Mouse (Mus musculus): Measurements from ENCODE around the gene Klhdc7b.

Gene Klhdc7b

DNA sequence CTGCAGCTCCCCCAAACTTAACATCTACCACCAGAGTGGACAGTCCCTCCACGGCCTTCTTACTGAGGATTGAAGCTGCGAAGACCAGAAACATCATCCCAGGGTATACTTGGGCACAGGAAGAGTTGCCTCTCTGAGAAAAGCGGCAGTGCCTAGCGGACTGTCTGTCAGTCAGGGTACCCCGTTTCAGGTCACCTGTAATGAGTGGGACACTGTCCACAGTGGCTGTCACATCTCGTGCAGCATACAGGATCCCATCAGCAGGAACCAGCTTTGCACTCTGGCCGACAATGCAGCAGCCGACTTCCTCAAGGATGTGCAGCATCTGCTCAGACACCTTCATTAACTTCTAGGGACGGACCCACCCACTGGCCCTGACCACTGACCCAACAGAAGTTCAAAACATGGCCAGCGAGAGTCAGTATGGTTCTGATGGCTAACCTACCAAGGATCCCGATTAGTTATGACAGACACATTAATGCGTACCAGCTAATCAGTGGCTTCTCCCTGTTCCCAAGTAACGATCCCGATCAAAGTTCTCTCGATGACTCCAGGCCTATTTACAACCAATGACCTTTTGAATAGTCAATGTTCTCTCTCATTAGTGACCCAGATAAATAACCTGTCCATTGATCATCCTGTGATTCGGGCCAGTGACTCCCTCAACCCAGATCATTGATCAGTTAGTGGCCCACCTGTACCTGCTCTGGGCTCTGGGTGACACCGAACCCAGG lies 9.7 kb upstream of the Klhdc7b start:
- no peak for DNase-seq (ENCODE audit: low read depth, low spot score)

DNA sequence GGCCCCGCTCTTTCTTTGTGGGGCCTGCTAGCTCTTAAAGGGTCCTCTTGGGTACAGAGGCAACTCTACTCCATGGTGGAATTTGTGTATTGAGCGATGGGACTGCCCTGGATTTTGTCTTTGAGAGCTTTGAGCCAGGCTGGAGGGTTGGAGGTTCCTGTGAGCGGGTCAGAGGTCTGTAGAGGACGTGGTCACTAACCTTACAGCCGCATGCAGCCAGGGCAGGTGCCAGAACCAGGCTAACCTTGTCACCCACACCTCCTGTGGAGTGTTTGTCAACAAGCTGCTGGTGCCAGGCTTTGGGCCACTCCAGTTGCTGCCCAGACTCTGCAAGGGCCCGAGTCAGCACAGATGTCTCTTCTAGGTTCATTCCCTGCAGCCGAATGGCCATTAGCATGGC lies 8.7 kb upstream of the Klhdc7b start:
- no peak for DNase-seq (ENCODE audit: low read depth, low spot score)

DNA sequence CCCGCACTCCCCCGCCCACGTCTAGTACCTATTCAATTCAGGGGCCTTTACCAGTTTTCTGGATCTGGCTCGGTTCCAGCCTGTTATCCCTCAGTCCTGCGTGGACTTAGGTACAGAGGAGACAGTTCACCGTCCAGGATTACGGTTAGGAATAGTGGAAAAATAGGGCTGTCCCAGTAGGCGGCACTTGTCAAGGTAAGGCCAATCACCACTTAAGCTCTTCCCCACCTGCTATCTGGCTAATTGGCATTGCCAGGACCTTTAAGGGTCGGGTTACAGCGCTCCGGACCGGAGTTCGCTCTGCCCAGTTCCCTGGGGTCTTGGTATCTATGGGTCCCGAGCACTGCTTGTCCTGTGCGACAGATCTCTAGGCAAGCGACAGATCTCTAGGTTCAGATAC lies 7.8 kb upstream of the Klhdc7b start, which contains the start of gene Tymp:
Gene Tymp (minus strand): TSS at position 83 of the 400 bp plus-strand sequence.
- DNase-seq (ENCODE audit: low read depth, low spot score), result no peak

DNA sequence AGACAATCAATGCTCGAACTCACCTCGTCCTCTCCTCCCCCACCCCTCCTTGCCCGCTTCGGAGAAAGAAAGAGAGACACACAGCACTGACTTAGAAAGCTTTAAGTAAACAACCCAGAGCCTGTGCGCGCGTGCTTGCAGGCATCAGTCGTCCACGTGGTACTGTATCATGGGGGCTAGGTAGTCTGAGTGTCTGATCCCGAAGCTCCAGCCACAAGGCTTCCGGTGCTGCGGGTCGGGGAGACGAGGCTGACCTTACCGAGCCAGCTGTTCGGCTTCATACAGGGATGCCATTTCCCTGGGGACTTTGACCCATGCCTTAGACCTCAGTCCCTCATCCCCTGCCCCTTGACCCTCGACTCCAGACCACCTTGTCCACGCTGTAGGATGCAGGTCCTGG lies 7.4 kb upstream of the Klhdc7b start:
- DNase-seq (ENCODE audit: low read depth, low spot score), result no peak

DNA sequence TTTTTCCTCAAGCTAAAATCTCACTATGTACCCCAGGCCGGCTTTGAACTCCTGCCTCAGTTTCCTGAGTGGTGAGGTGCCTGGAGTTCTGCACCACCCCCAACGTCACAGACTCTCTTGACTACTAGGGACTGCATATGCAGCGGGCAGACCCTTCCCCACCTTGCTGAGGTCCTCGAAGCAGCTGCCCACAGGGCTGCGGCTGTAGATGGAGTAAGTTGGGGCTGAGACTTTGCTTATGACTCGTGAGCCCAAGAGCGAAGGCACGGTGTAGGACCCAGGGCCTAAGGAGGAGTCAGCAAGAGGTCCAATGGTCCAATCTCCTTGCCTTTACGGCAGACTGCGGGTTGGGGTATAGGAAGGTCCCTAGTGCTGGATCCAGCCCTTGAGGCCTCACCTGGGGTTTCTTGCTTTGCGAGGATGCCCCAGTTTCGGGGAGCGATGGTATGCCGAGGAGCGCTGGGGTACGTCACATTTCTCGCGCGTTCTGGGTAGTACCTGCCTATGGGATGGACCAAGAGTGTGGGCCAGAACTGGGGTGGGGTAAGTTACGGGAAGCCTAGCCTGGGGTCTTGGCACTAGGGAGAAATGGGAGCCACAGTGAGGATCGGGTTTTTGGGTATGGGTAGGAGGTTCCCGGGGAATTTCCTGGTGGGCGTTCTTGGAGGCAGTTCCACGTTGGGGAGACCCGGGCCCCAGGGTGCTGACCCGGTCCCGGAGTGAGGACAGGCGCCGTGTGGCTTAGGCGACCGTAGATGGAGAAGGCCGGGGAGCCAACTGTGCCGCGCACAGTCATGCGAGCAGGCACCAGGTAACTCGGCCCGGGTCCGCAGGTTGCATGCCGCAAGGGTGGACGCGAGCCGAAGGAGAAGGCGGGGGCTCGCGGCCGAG lies 6.5 kb upstream of the Klhdc7b start:
- DNase-seq (ENCODE audit: low read depth, low spot score), result peak; percentile 50

DNA sequence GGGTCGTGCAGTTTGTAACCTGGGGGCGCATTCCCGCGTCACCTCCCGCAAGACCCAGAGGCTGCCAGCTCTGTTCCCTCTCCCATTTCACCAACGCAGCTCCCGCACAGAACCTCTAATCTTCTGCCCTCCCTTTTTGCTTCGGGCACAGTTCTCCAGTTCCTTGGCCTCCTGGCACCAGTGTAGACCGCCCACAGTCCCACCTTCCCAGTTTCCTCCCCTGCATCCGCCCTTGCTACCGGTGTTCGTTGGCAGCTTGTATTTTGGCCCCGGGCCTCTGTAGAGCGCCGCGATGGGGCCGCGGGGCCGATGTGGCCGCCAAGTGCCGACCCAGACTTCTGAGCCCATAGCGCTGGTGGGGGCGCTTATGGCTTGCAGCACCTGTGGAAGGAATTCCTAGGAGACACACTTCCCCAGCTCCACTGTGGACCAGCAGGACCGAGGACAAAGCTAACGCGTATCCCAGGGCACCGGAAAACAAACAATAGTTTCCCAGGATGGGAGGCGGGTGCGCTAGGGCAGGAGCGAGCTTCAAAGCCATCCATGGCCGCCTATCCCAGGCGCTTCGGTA lies 5.8 kb upstream of the Klhdc7b start, which contains the start of gene Odf3b:
Gene Odf3b (minus strand): TSS at position 452 of the 571 bp plus-strand sequence.
- DNase-seq (ENCODE audit: low read depth, low spot score), result peak; percentile 90

DNA sequence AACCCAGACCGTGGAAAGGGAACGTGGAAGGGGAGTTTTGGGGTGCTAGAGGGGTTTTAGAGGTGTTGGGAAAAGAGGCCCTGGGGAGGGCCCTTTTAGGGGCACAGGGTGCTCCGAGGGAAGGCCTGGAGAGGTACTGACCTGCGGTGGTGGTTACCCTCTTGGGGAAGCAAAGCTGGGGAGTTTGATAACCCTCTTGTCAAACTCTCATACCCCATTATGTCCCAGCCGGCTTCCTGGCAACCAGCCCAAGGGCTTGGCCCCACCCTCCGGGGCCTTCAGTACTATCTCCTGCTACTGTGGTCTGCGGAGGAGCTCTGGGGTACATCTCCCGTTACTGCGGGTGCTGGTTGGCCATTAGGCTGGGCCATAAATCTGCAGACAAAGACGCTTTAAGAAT lies 5.3 kb upstream of the Klhdc7b start:
- no peak for DNase-seq (ENCODE audit: low read depth, low spot score)

DNA sequence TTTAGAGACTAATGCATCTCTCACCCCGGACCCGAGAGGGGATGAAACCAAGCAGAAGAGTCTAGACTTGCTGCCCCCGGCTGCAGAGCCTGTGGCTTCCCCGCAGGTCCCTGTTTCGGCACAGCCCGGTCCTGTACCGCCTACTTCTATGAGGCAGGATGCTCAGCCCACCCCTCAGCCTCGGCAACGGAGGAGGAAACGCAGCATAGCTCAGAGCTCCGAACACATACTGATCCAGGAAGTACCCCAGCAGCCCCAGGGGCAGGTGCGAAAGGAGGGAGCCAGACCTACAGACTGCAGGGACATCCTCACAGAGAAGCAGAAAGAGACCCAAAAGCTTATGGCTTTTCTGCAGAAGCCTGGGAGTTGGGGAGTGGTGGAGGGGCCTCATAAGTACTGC lies 2.4 kb downstream of the Klhdc7b start:
- DNase-seq (ENCODE audit: low read depth, low spot score), result no peak

DNA sequence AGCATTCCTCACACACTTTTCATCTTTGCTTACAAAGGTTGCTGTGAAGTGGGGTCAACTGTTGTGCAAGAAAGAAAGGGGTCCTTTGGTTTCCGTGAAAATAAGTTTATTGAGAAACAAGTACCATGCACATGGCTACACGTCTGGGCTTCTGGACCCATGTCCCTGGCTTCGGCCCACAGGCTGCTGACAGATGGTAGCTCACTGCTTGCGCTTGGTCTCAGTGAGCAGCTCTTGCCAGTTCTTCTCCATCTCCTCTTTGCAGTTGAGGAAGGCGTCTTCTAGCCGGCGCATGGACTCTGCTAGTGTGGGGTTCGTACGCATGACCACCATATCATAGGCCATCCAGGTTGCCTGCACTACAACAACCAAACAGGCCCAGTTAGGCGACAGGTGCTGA lies 5.4 kb downstream of the Klhdc7b start:
- DNase-seq (ENCODE audit: low read depth, low spot score), result peak; percentile 59

DNA sequence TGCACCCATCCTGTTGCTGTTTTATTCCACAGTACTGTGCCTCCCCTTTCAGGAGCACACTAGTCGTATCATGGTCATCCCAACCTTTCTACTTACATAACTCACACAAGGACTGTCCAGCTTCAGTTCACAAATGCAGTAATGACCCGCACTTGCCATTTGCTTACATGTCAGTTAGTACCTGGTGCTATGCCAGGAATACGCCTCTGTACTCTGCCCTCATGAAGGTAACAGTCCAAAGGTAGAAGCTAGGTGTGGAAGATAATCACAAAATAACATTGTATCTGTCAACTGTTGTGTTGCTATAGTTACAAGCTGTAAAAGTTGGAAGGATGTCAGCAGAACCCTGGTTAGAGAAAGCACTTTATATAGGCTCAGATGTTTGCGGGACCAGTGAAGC lies 12.2 kb downstream of the Klhdc7b start:
- DNase-seq (ENCODE audit: low read depth, low spot score), result no peak

DNA sequence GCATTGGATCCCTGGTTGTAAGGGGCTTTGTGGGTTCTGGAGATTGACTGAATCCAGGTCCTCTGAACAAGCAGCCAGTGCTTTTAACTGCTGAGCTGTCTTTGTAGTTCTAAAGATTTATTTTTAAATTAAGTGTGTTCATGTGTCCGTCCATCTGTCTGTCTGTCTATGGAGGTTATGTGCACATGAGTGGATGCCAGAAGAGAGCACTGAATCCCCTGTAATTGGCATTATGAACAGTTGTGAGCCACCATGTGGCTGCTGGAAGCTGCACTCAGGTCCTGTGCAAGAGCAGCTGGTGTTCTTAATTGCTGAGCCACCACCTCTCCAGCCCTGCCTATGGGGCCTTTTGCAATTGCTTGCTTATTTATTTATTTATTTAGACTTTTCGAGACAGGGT lies 13.4 kb downstream of the Klhdc7b start:
- peak; percentile 31 for DNase-seq (ENCODE audit: low read depth, low spot score)

DNA sequence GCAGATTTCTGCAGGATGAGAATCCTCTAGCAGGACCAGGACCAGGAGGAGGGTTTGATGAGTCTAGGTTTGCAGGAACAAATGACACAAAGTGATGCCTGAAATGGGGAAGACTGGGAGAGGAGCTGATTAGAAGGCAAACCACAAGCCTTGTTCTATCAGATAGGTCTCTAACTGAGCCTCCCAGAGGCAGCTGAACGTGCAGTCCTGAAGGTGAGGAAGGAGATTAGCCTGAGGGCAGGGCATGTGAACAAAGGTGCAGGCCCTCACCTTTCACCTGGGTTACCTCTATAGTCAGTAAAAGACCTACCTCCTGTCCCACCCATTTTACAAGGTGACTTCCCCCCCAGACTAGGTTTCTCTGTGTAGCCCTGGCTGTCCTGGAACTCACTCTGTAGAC lies 15.0 kb downstream of the Klhdc7b start:
- DNase-seq (ENCODE audit: low read depth, low spot score), result no peak

DNA sequence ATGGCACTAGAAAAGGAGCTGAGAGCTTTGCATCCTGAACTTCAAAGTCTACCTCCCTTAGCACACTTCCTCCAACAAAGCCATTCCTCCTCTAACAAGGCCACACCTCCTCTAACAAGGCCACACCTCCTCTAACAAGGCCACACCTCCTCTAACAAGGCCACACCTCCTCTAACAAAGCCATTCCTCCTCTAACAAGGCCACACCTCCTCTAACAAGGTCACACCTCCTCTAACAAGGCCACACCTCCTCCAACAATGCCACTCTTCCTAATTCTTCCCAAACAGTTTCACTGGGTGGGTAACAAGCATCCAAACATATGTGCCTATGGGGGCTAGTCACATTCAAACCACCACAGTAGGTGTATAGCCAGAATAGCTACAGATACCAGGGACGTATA lies 17.8 kb downstream of the Klhdc7b start:
- DNase-seq (ENCODE audit: low read depth, low spot score), result no peak

DNA sequence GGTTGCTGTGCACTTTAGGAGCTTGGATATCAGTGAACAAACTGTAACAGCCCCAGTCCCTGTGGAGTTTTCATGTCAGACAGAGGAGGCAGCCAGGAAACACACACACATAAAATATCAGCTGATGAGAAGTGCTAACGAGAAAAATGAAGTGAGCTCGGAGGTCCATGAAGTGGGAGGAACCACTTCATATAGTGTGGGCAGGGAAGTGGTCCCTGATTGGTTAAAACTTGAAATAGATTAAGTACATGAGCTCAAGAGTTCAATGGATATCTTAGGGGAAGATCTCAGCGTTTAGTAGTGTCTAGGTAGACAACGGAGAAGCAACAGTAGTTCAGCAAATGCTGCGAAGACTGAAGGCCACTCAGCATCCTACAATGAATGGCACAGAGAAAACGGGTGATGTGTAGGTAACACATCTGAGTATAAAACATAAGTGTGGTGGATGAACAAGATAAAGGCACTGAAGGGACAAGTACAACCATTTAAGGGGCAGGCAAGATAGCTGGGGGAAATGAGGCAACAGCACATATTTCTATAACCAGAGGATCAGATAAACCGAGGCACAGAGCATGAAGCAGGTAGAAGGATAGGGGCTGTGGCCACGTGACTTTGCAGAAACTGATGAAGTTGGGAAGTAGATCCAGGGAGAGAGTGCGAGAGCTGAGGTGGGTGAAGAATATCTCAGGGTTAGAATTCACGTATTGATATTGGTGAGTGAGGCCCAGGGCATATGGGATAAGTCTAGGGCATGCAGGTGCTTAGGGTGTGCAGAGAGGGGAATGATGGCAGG lies 20.3 kb downstream of the Klhdc7b start:
- no peak for DNase-seq (ENCODE audit: low read depth, low spot score)

DNA sequence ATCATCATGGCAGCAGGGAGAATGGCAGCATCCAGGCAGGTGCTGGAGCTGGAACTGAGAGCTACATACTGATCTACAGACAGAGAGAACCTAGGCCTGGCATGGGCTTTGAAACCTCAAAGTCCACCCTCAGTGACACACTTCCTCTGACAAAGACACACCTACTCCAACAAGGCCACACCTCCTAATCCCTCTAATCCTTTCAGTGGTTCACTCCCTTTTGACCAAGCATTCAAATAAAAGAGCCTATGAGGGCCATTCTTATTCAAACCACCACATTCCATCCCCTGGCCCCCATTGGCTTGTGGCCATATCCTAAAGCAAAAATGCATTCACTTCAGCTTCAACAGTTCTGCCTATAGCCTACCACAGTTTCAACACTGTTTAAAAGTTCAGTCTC lies 22.0 kb downstream of the Klhdc7b start:
- no peak for DNase-seq (ENCODE audit: low read depth, low spot score)

DNA sequence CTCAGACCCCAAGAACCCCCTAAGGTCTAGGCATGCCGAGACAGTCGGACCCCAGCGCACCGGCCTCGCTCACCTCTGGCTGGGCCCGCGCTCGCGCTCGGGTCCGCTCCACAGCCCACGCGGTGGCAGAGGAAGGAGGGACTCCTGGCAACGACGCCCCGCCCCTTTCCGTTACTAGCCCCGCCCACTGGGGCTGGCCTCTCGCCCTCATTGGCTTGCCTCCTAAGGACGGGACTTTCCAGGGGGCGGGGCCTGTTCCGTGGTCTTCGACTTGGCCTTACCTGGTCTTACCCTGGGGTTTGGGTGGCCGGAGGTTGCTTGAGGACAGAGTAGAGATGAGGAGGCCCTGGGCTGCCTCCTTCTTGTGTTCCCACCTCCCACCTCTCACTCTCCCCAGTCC lies 25.4 kb downstream of the Klhdc7b start, which contains the start of gene Syce3:
Gene Syce3 (minus strand): TSS at position 386 of the 400 bp plus-strand sequence.
- DNase-seq (ENCODE audit: low read depth, low spot score), result no peak

DNA sequence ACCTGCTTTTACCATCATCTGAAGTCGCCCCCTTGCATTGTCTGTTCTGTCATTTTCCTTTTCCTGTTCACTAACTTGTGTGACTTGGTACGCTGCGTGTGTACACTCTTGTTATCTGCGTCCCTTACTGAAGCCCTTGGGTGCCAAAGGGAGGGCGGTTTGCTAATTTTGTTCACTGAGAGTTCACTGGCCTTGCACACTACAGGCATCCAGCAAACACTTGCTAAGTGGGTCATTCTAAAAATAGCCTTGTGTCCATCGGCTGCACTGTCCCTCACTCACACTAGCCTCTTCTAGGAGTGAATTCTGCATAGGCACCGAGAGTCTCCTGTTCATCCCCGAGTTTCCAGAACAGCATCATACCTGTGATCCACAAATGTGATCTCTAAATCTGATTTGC lies 30.6 kb downstream of the Klhdc7b start:
- DNase-seq (ENCODE audit: low read depth, low spot score), result peak; percentile 58

DNA sequence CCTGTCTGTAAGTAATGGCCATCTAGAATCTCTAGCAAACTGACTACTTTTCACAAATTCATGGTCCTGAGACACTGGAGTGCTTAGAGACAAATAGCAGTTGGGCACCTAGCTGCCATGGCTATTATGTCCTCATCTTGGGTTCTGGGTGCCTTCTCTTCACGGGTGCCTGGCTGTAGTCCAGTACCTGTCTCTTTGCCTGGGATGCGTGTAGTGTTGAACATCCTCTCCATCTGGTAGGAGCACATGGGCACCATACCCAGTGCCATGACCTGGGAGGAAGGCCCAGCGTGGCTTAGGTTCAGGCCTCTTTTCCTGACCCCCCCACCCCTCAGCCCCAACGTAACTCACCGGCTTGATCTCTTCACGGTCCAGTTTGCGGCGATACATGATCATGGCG lies 37.2 kb downstream of the Klhdc7b start:
- peak; percentile 33 for DNase-seq (ENCODE audit: low read depth, low spot score)

DNA sequence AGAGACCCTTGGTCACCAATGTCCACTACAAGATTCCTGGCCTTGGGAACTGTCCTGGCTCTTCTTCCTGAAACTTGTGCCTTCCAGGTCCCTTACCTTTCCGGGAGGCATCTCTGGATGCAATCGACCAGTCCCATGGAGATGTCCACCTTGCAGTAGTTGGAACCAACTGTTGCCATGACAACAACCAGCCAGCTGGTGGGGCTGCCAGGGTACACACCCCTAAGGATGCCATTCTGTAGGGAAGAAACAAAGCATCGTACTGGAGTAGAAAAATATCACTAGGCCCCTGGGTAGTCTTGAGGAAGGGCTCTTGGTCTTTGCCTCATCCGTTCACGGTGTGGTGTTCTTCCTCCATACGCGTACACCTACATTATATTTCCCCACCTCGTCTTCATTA lies 39.9 kb downstream of the Klhdc7b start:
- no peak for DNase-seq (ENCODE audit: low read depth, low spot score)

DNA sequence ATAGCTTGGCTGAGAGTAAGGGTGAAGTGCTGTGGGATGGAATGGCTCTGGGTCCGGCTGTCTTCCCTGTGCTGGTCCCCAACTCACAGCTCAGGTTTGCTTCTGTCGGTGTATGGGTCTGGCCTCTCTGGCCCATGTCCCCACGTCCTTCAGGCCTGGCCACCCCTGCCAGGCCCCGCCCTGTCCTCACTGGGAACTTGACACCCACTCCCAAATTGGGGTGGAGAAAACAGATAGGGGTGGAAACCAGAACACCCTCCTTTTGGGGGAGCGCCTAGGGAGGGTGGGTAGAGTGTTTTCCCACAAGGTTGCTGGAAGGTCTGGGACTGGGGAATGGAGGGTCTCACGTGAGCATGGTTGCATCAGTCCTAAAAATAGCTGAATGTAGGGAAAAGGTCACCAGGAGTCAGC lies 41.0 kb downstream of the Klhdc7b start, which contains the start of gene Cpt1b:
Gene Cpt1b (minus strand): TSS at position 153 of the 411 bp plus-strand sequence.
- DNase-seq (ENCODE audit: low read depth, low spot score), result no peak

DNA sequence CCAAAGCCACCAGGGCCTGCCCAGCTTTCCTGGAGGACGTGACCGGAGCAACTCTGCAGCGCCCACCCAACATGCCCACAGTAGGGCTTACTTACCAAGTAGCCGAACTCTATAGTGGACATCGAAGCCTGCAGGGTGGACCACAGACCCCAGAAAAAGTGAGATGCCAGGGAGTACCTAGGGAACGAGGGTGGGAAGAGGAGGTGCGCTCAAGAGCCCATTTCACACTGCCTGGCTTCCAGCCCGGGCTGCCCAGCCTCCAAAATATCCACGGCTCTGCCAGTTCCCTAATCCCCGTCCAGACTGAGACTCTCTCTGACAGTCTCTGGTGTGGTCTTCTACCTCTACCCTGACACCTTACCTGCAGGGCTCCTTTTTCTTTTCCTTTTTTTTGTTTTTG lies 42.0 kb downstream of the Klhdc7b start:
- DNase-seq (ENCODE audit: low read depth, low spot score), result no peak
